Mouse (Mus musculus) midbrain, postnatal 0 days (tissue): ENCODE data around the gene Arl15. TPM values are rescaled to one million over a fixed set of nuclear protein-coding genes. Genes with fewer than 3 reads are reported as not detected.

Experiments used
- ATAC-seq: fragments of 200-750 bp; cut with Nextera tagmentation; 2 replicates; pipeline ENCODE4 v1.8.0; 2017; ENCODE audit warnings: moderate number of reproducible peaks, mild to moderate bottlenecking, moderate TSS enrichment, moderate library complexity; ENCODE audit not compliant: low FRiP score
- DNase-seq: peaks from one replicate; pipeline ENCODE4 v3.0.0-alpha.2; 2015; ENCODE audit warnings: low spot score
- H3K27ac ChIP-seq: fragments of 300-500 bp; sonication (generic); 2 replicates; pipeline ENCODE4 v1.5.1; 2014; ENCODE audit warnings: low read depth, mild to moderate bottlenecking, low read length, mixed read lengths
- H3K27me3 ChIP-seq: fragments of 300-500 bp; sonication (generic); 2 replicates; pipeline ENCODE4 v1.6.1; 2014; ENCODE audit warnings: low read length, control low read depth, mixed read lengths; ENCODE audit not compliant: insufficient read depth
- H3K36me3 ChIP-seq: fragments of 300-500 bp; sonication (generic); 2 replicates; pipeline ENCODE4 v1.6.1; 2014; ENCODE audit warnings: low read length, control low read depth, mixed read lengths; ENCODE audit not compliant: insufficient read depth
- H3K4me1 ChIP-seq: fragments of 300-500 bp; sonication (generic); 2 replicates; pipeline ENCODE4 v1.6.1; 2014; ENCODE audit warnings: mild to moderate bottlenecking, control low read depth, antibody characterized with exemption, low read length, mixed read lengths; ENCODE audit not compliant: insufficient read depth
- H3K4me2 ChIP-seq: fragments of 300-500 bp; sonication (generic); 2 replicates; pipeline ENCODE4 v1.6.1; 2014; ENCODE audit warnings: low read depth, mild to moderate bottlenecking, low read length, mixed read lengths; ENCODE audit not compliant: poor library complexity, severe bottlenecking
- H3K4me3 ChIP-seq: fragments of 300-500 bp; sonication (generic); 2 replicates; pipeline ENCODE4 v1.5.1; 2014; ENCODE audit warnings: low read depth, mild to moderate bottlenecking, low read length, moderate library complexity
- H3K9ac ChIP-seq: fragments of 300-500 bp; sonication (generic); replicated peaks from 2 replicates; pipeline ENCODE4 v1.6.1; 2014; ENCODE audit warnings: mild to moderate bottlenecking, low read length, moderate library complexity, mixed read lengths; ENCODE audit not compliant: poor library complexity, severe bottlenecking
- H3K9me3 ChIP-seq: fragments of 300-500 bp; sonication (generic); 2 replicates; pipeline ENCODE4 v1.6.1; 2016; ENCODE audit warnings: low read length, control low read depth
- CTCF ChIP-seq: IDR thresholded peaks from 2 replicates; pipeline ENCODE4 v1.5.1; 2016; ENCODE audit warnings: antibody characterized with exemption, mild to moderate bottlenecking
- WGBS: fragments of 180-500 bp; shearing (Covaris S2); extraction: QIAGEN DNeasy Blood & Tissue Kit; methylation state at CpG from one replicate; pipeline ENCODE4 v1.1.7; 2014; 5-methylcytosine and 5-hydroxymethylcytosine counted together
- polyA plus RNA-seq: library from polyadenylated mRNA; unstranded; fragments of >200 nt; fragmentation: Nextera tagmentation; extraction: Ambion mirVana; gene quantifications from 2 replicates; pipeline ENCODE4 v1.2.1, GENCODE M21; 2015
- total RNA-seq: library from RNA; depleted of rRNA; stranded (reverse); fragments of >200 nt; gene quantifications from 2 replicates; pipeline ENCODE4 v1.2.3, GENCODE M21; 2014

The Arl15 gene
- total and polyA plus RNA-seq, 2 experiments from 2014 or later, result 16.8 to 54.8 TPM

DNA sequence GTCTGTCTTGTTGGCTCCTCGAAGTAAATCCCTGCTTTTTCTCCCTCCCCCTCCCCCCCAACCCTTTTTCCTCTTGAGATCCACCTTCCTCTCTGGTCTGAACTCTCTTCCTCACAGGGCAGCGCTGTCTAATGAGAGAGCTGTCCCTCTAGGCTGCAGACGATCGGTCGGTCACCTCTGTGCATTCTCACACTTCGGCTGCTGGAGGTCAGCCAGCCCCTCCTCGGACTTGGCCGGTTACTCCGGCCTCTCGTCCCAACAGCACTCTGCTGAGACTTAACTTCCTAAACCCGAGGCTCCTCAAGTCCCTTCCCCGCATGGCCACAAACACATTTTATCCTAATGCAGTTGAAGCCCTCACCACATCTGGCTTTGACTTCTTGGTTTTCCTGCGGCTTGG lies 77.5 kb downstream of the Arl15 start:
- Histone ChIP-seq H3K27ac (no peak overlapping the region), H3K4me3 (no peak overlapping the region), H3K9ac (no peak overlapping the region), H3K9me3 (no peaks in the 10 kb centered on the region), H3K4me1 (no peaks in the 10 kb centered on the region), H3K4me2 (no peak overlapping the region), H3K36me3 (no peaks in the 10 kb centered on the region), H3K27me3 (no peaks in the 10 kb centered on the region)
- WGBS, result 58% methylated on average over 13 of the region's 13 CpGs
- TF ChIP-seq CTCF, result no peak
- no peak for DNase-seq
- ATAC-seq, result no peak

DNA sequence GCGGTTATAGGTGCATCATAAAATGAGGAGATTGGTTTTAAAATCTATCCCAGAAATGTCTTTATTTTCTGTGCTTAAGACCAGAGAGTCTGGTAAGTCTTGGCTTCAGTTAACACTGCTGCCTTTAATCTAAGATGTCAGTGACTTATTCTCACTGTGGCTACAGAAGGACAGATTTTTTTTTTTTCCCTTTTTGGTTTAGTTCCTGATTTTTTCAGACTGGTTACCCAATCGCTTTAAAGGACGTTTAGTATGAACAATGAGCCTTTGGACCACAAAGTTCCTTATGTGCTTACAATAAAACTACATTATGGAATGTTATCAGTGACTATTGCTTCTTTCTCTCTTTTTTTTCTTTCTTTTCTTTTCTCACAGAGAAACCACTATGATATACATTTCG lies 81.4 kb downstream of the Arl15 start:
- no peaks in the 10 kb centered on the region for H3K4me1 ChIP-seq
- no peak for TF ChIP-seq CTCF
- DNase-seq (no peak), ATAC-seq (no peak)
- no peaks in the 10 kb centered on the region for H3K27me3 ChIP-seq
- WGBS, result 79% methylated on average over 4 of the region's 4 CpGs
- no peak overlapping the region for H3K4me2 ChIP-seq
- no peak overlapping the region for H3K9ac ChIP-seq
- H3K9me3 ChIP-seq, result no peaks in the 10 kb centered on the region
- H3K36me3 ChIP-seq, result no peaks in the 10 kb centered on the region
- H3K27ac ChIP-seq, result no peak overlapping the region
- H3K4me3 ChIP-seq, result no peak overlapping the region

GRCm38 (mm10) chr13:113877420-113877819 lies 83.1 kb downstream of the Arl15 start:
- H3K27me3 ChIP-seq, result no peaks in the 10 kb centered on the region
- no peak overlapping the region for H3K27ac ChIP-seq
- peak; percentile 88 for DNase-seq
- no peak overlapping the region for H3K4me2 ChIP-seq
- H3K9me3 ChIP-seq, result no peaks in the 10 kb centered on the region
- no peaks in the 10 kb centered on the region for H3K36me3 ChIP-seq
- no peak overlapping the region for H3K9ac ChIP-seq
- peak; percentile 42; the same call in 1 of the 2 replicates for ATAC-seq
- no peak overlapping the region for H3K4me3 ChIP-seq
- peak; percentile 98 for TF ChIP-seq CTCF
- WGBS, result 11% methylated on average over 5 of the region's 5 CpGs
- no peaks in the 10 kb centered on the region for H3K4me1 ChIP-seq

GRCm38 (mm10) chr13:113878571-113878970 lies 84.3 kb downstream of the Arl15 start:
- DNase-seq (no peak), ATAC-seq (no peak)
- 40% methylated on average over 12 of the region's 12 CpGs for WGBS
- H3K27me3 ChIP-seq, result no peaks in the 10 kb centered on the region
- H3K36me3 ChIP-seq, result no peaks in the 10 kb centered on the region
- TF ChIP-seq CTCF, result no peak
- no peaks in the 10 kb centered on the region for H3K4me1 ChIP-seq
- H3K9ac ChIP-seq, result no peak overlapping the region
- no peaks in the 10 kb centered on the region for H3K9me3 ChIP-seq
- H3K4me2 ChIP-seq, result no peak overlapping the region
- H3K4me3 ChIP-seq, result no peak overlapping the region
- H3K27ac ChIP-seq, result no peak overlapping the region

DNA sequence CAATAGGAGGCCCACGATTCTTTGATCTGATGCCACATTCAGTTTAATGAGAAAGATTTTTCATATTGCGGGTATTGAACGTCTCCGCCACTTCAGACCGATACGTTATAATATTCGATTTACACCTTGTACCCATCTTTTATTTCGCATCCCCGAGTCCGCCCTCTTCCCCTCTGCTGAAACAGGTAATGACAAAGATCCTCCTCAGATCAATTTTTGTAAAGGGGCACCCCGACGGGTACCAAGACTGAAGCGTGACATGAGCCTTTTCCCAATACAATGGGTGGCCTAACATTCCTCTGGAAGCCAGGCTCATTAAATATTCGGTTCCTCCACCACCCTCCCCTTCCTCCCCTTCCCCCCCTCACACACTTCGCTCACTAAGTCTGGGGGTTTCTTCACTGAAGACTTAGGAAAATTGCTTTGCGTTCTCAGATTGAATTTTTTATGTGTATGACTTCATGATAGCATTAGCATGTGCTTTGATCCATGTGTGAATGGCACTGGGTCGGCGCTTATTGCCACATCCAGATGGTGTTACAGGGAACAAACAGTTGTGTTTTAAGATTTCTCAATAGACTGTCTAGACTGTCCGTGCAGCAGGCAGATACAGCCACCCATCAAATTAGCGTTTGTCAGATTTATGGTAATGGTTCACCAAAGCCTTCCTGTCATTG lies 85.5 kb downstream of the Arl15 start:
- Histone ChIP-seq H3K4me1 (no peaks in the 10 kb centered on the region), H3K27me3 (no peaks in the 10 kb centered on the region), H3K9me3 (no peaks in the 10 kb centered on the region), H3K4me2 (peak overlapping the region; percentile 18; the same call in 1 of the 2 replicates), H3K9ac (no peak overlapping the region), H3K27ac (no peak overlapping the region), H3K36me3 (no peaks in the 10 kb centered on the region), H3K4me3 (no peak overlapping the region)
- DNase-seq, result no peak
- TF ChIP-seq CTCF, result no peak
- peak; percentile 65; the same call in 1 of the 2 replicates for ATAC-seq
- WGBS, result 23% methylated on average over 20 of the region's 20 CpGs

- 25% methylated on average over 19 of the region's 19 CpGs for WGBS
- H3K4me2 ChIP-seq, result peak overlapping the region; percentile 24
- no peaks in the 10 kb centered on the region for H3K27me3 ChIP-seq
- no peak for ATAC-seq
- H3K4me1 ChIP-seq, result no peaks in the 10 kb centered on the region
- TF ChIP-seq CTCF, result no peak
- no peak overlapping the region for H3K4me3 ChIP-seq
- H3K27ac ChIP-seq, result no peak overlapping the region
- H3K36me3 ChIP-seq, result no peaks in the 10 kb centered on the region
- no peak for DNase-seq
- H3K9me3 ChIP-seq, result no peaks in the 10 kb centered on the region
- no peak overlapping the region for H3K9ac ChIP-seq
These were observed 86.4 kb downstream of the Arl15 start for GRCm38 (mm10) chr13:113880564-113881171.
